Mouse (Mus musculus) liver, embryonic 16.5 days (tissue): Measurements from ENCODE around the gene Dyx1c1. TPM values are rescaled to one million over a fixed set of nuclear protein-coding genes. Genes with fewer than 3 reads are reported as not detected.

Experiments
- ATAC-seq: fragments of 200-750 bp; cut with Nextera tagmentation; 2 replicates; pipeline ENCODE4 v1.8.0; 2017; ENCODE audit warnings: low read depth, mild to moderate bottlenecking, moderate number of reproducible peaks, moderate library complexity
- H3K27ac ChIP-seq: fragments of 300-500 bp; sonication (generic); 2 replicates; pipeline ENCODE4 v1.5.1; 2014; ENCODE audit warnings: mild to moderate bottlenecking, low read length
- H3K27me3 ChIP-seq: fragments of 300-500 bp; sonication (generic); 2 replicates; pipeline ENCODE4 v1.6.1; 2014; ENCODE audit warnings: low read depth, low read length, mixed read lengths; ENCODE audit not compliant: control insufficient read depth, insufficient read depth
- H3K36me3 ChIP-seq: fragments of 300-500 bp; sonication (generic); 2 replicates; pipeline ENCODE4 v1.6.1; 2014; ENCODE audit warnings: mild to moderate bottlenecking; ENCODE audit not compliant: control insufficient read depth, insufficient read depth
- H3K4me1 ChIP-seq: fragments of 300-500 bp; sonication (generic); 2 replicates; pipeline ENCODE4 v1.6.1; 2014; ENCODE audit warnings: low read depth, low read length, mixed read lengths; ENCODE audit not compliant: control insufficient read depth
- H3K4me2 ChIP-seq: fragments of 300-500 bp; sonication (generic); 2 replicates; pipeline ENCODE4 v1.6.1; 2014; ENCODE audit warnings: low read depth, low read length, mixed read lengths
- H3K4me3 ChIP-seq: fragments of 300-500 bp; sonication (generic); 2 replicates; pipeline ENCODE4 v1.5.1; 2014; ENCODE audit warnings: low read depth, mild to moderate bottlenecking, low read length
- H3K9ac ChIP-seq: fragments of 300-500 bp; sonication (generic); 2 replicates; pipeline ENCODE4 v1.6.1; 2014; ENCODE audit warnings: low read depth, low read length
- H3K9me3 ChIP-seq: fragments of 300-500 bp; sonication (generic); replicated peaks from 2 replicates; pipeline ENCODE4 v1.6.1; 2016; ENCODE audit warnings: low read length; ENCODE audit not compliant: control insufficient read depth
- WGBS: fragments of 180-500 bp; shearing (Covaris S2); extraction: QIAGEN DNeasy Blood & Tissue Kit; methylation state at CpG from one replicate; pipeline ENCODE4 v1.1.7; 2014; ENCODE audit not compliant: insufficient replicate concordance; 5-methylcytosine and 5-hydroxymethylcytosine counted together
- polyA plus RNA-seq: library from polyadenylated mRNA; unstranded; fragments of >200 nt; fragmentation: Nextera tagmentation; extraction: Ambion mirVana; gene quantifications from 2 replicates; pipeline ENCODE4 v1.2.1, GENCODE M21; 2015

Gene Dyx1c1
- 0.05 and 0.06 TPM in 2 replicates for polyA plus RNA-seq

DNA sequence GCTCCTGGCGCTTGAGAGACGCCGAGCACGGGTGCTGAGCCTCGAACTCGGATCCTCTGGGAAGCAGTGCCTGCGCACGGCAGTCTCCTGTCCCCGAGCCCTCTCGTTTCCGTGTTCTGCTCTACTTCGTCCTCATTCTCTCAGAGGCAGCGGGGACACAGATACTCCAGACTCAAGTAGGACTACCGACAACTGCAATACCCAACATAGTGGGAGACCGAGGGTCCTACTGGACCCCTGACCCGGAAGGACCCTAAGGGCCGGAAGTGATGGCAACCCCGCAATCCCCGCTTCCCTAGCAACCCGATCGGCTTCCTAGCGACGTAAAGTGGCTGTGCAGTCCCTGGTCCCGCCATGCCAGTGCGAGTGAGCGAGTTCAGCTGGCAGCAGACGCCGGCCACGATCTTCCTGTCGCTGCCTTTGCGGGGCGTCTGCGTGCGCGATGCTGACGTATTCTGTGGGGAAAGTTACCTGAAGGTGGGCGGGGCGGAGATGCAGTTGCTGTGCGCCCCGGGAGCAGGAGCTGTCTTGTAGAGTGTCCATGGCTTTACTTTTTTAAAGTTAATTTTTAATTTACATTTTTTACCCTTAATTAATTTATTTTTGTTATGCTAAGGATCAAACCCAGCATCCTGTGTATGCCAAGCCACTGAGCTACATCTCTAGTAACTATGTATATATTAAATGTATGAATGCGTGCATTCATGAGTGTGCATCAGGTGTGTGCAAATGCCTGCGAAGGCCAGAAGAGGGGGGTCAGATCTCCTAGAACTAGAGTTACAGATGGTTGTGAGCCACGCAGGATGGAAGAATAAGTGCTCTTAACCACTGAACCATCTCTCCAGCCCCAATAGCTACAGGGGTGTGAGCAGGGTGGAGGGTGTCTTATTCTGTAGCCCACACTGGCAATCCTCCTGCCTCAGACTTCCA is at the start of gene Dyx1c1, which contains the start of gene Gm44503:
Gene Dyx1c1, plus strand, starts transcription at position 265 of the 930 bp plus-strand sequence.
Gene Gm44503, plus strand, starts transcription at position 332 of the 930 bp plus-strand sequence.
- peak within 1 kb of the TSS; percentile 60 for H3K4me3 ChIP-seq
- peaks cover 4% of the 10 kb centered on the region for H3K4me1 ChIP-seq
- peak within 1 kb of the TSS; percentile 53 for H3K4me2 ChIP-seq
- 3% methylated on average over 43 of the region's 43 CpGs for WGBS
- H3K27ac ChIP-seq, result 0 out of 2 replicates have a peak within 1 kb of the TSS, but pooled peaks have one; percentile 12
- no peaks in the 10 kb centered on the region for H3K27me3 ChIP-seq
- H3K36me3 ChIP-seq, result no peaks in the 10 kb centered on the region
- peak within 1 kb of the TSS; percentile 24 for H3K9ac ChIP-seq
- no peaks in the 10 kb centered on the region for H3K9me3 ChIP-seq
- ATAC-seq, result peak; percentile 64

DNA sequence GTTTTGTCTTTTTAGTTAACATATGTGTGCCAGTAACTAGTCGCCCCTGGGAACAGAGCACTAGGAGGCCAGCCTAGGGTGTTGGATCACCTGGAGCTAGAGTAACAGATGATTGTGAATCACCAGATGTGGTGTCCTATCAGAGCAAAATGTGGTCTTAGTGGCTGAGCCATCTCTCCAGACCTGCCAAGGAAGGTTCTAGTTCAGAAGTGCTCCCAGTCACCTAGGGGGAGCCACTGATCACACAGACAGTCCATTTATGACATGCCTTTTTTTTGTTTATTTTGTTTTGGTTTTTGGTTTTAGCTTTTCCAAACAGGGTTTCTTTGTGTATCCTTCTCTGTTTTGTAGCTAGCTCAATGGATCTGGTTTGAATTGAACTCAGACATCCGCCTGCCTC is 47.2 kb upstream of the Dyx1c1 start:
- no peaks in the 10 kb centered on the region for H3K9me3 ChIP-seq
- H3K27me3 ChIP-seq, result no peaks in the 10 kb centered on the region
- no peak for ATAC-seq
- H3K36me3 ChIP-seq, result no peaks in the 10 kb centered on the region
- H3K4me2 ChIP-seq, result no peak overlapping the region
- 69% methylated on average over 2 of the region's 2 CpGs for WGBS
- H3K27ac ChIP-seq, result no peak overlapping the region
- H3K9ac ChIP-seq, result no peak overlapping the region
- no peaks in the 10 kb centered on the region for H3K4me1 ChIP-seq
- no peak overlapping the region for H3K4me3 ChIP-seq

DNA sequence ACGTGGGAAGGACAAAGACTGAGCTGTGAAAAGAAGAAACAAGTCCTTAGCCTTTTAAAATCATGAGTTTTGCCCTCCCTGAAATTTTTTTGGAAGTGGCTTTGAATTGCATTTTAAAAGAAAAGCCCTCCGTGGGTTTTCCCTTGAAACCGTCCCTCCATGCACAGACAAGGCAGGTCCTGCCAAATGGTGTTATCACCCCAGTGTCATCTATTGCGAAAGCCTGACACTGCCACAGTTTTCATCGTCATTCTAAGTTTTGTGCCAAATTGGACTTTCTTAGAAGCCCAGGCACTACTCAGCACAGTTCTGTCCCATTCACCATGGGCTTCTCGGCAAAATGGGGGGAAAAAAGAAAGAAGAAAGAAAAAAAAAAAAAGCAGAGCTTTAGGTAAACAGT is 45.0 kb upstream of the Dyx1c1 start:
- 37% methylated on average over 6 of the region's 6 CpGs for WGBS
- Histone ChIP-seq H3K36me3 (no peaks in the 10 kb centered on the region), H3K4me1 (no peaks in the 10 kb centered on the region), H3K4me2 (no peak overlapping the region), H3K27ac (no peak overlapping the region), H3K27me3 (no peaks in the 10 kb centered on the region), H3K9me3 (no peaks in the 10 kb centered on the region), H3K9ac (no peak overlapping the region), H3K4me3 (no peak overlapping the region)
- no peak for ATAC-seq

DNA sequence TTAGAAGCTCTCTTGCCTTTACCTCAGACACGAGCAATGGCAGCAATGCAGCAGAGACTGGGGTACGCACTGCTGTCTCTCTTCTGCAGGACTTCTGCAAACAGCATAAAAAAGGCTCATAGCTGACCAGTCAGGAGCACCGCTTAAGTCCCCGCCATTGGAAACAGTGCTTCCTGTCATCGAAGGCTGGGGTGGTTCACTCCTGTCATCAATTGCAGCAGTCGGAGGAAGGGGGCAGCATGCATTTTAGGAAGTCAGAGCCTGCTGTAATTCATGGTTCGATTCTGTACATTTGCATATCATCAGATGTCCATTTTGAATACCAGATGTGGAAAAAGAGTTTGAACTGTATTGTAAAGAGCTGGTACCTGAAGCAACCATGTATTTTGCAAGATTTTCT is 42.9 kb upstream of the Dyx1c1 start:
- no peak overlapping the region for H3K4me3 ChIP-seq
- no peak overlapping the region for H3K4me2 ChIP-seq
- no peaks in the 10 kb centered on the region for H3K9me3 ChIP-seq
- no peak for ATAC-seq
- H3K27me3 ChIP-seq, result no peaks in the 10 kb centered on the region
- H3K4me1 ChIP-seq, result no peaks in the 10 kb centered on the region
- no peak overlapping the region for H3K9ac ChIP-seq
- WGBS, result 24% methylated on average over 7 of the region's 7 CpGs
- no peaks in the 10 kb centered on the region for H3K36me3 ChIP-seq
- no peak overlapping the region for H3K27ac ChIP-seq

DNA sequence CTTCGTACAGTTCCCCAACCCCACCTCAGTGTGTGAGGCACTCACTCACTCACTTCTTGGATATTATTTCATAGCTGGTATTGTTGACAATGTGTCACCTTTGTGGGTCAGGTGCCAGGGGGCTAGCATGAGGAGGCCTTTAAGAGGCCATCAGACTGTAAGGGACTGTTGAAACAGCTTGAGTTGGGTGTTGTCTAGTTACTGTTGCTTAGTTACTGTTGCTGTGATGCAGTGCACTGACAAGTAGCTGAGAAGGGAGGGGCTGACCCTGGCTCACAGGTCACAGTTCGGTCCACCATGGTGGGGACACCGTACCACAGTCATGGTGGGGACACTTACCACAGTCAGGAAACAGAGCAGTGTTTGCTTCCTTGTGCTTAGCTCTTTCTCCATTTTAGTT is 35.5 kb upstream of the Dyx1c1 start:
- no peak overlapping the region for H3K4me3 ChIP-seq
- H3K9ac ChIP-seq, result no peak overlapping the region
- no peaks in the 10 kb centered on the region for H3K4me1 ChIP-seq
- no peaks in the 10 kb centered on the region for H3K36me3 ChIP-seq
- no peak for ATAC-seq
- no peak overlapping the region for H3K27ac ChIP-seq
- H3K4me2 ChIP-seq, result no peak overlapping the region
- 50% methylated on average over 3 of the region's 3 CpGs for WGBS
- H3K27me3 ChIP-seq, result peaks cover 41% of the 10 kb centered on the region
- no peaks in the 10 kb centered on the region for H3K9me3 ChIP-seq

DNA sequence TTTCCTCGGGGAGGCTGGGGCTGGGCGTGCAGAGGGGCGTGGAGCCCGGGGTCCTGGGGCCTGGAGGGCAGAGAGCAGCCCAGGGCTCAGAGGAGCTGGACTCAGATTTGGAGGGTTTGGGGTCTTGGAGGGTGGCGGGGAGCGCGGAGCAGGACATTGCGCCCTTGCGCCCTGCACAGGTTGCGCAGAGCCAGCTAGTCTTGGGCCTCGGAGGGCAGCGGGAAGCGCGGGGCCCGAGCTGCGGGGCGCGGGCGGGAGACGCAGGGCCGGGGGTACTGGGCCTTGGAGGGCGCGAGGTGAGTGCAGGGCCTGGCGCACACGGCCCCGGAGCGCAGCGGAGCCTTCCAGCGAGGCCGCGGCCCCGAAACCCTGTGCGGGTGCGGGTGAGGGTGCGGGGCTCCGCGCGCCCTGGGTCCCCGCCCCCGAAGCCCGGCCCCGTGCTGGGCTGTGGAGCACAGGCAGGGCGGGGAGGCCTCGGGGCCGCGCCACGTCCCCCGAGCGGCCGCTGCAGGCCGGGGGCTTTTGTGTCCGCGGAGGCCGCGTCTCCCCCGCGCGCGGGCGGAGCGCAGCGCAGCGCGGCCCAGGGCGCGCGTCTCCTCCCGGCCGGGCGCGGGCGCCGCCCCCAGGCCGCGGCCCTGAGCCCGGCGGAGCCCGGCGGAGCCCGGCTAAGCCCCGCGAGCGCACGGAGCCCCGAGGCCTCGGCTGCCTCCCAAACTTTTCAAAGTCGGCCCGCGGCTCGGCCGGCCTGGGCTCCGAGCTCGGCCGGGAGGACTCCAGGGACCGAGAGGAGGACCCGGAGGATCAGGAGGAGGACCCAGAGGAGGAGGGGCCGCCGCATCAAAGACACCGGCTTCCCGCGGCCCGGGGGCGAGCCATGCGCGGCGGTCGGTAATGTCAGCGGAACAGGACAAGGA is 33.3 kb upstream of the Dyx1c1 start, which contains the start of gene Pygo1:
Gene Pygo1, plus strand, starts transcription at position 625 of the 914 bp plus-strand sequence.
- peak within 1 kb of the TSS; percentile 19 for H3K9ac ChIP-seq
- H3K27me3 ChIP-seq, result peaks cover 43% of the 10 kb centered on the region
- WGBS, result under 1% methylated on average over 101 of the region's 108 CpGs
- H3K27ac ChIP-seq, result no peak within 1 kb of the TSS
- peak; percentile 47; the same call in 1 of the 2 replicates for ATAC-seq
- H3K36me3 ChIP-seq, result no peaks in the 10 kb centered on the region
- no peaks in the 10 kb centered on the region for H3K9me3 ChIP-seq
- H3K4me2 ChIP-seq, result peak within 1 kb of the TSS; percentile 61
- peak within 1 kb of the TSS; percentile 54 for H3K4me3 ChIP-seq
- no peaks in the 10 kb centered on the region for H3K4me1 ChIP-seq

DNA sequence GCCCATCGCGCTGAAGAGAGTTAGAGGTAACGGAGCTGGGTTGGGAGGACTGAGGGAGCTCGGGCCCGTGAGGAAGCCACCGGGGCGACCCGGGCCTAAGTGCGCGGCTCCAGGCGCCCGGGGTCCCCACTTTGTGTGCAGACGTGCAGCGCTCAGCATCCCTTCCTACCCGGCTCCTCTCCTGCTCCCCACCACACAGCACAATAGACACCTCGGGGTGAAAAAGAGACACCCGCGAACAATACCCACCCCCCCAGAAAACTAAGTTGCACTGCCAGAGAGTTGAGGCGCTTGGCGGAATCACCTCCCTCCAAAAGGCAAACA is 32.7 kb upstream of the Dyx1c1 start:
- no peak for ATAC-seq
- no peak overlapping the region for H3K27ac ChIP-seq
- 4% methylated on average over 20 of the region's 20 CpGs for WGBS
- no peaks in the 10 kb centered on the region for H3K36me3 ChIP-seq
- no peaks in the 10 kb centered on the region for H3K9me3 ChIP-seq
- H3K27me3 ChIP-seq, result peaks cover 43% of the 10 kb centered on the region
- no peaks in the 10 kb centered on the region for H3K4me1 ChIP-seq
- peak overlapping the region; percentile 54 for H3K4me3 ChIP-seq
- H3K9ac ChIP-seq, result peak overlapping the region; percentile 19
- peak overlapping the region; percentile 61 for H3K4me2 ChIP-seq

DNA sequence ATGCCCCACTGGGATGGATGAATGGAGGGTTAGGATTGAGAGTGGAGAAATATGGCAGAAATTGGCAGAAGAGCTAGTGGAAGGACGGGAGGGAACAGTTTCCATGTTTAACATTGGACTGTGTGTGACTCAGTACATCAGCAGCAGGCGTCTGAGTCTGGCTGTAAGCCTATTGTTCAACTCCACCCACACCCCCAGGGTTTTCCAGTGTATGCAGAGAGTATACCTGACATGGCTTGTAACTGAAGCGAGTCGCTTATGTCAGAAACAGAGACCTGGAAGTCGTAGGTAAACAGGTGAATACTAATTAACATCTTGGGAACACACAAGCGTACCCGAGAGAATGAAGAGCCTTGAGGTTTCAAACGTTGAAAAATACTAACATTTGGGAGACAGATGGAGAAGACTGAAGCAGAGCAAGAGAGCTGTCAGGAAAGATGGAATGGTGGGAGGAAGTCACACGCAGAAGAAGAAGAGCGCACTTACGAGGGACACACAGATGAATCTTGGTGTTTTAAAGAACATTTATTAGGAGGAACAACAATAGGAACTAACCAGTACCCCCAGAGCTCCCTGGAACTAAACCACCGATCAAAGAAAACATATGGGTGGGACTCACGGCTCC is 27.3 kb upstream of the Dyx1c1 start:
- 68% methylated on average over 13 of the region's 13 CpGs for WGBS
- Histone ChIP-seq H3K9me3 (no peaks in the 10 kb centered on the region), H3K4me1 (no peaks in the 10 kb centered on the region), H3K27me3 (peaks cover 17% of the 10 kb centered on the region), H3K4me3 (no peak overlapping the region), H3K4me2 (no peak overlapping the region), H3K9ac (no peak overlapping the region), H3K27ac (no peak overlapping the region), H3K36me3 (no peaks in the 10 kb centered on the region)
- no peak for ATAC-seq
